ENCODE assay signal across 21 mouse cellular contexts in the genomic region with DNA sequence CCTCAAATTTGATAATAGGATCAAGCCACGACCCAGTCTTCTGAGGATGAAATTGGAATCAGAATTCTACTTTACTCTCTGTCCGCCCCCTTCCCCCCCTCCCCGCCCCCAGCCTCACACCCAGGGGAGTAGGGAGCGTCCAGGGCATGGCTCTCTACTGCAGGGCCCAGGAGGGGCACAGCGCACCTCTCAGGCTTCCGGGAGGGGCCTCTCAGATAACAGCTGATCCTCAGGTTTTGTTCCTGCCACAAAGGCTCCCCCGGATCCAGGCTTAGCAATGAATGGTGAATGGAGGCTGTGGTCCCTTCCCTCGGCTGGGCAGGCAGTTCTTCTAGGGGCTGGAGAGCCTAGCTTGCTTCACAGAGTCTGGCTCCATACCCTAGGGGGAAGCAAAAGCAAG. TPM values are rescaled to one million over a fixed set of nuclear protein-coding genes. Genes with fewer than 3 reads are reported as not detected.
A peak's percentile ranks its signal among the peaks of the same experiment; 100 is the strongest.
DNase-seq lines count a peak whose midpoint lies in the region; ATAC-seq and TF ChIP-seq lines count a peak whose summit lies in the region.
"Had no signal": no experiment of that assay in that cellular context is flagged by ENCODE, and none has a peak within 500 bp of the region (broad histone marks: within the 10 kb centered on the region; RNA-seq: fewer than 3 reads in every experiment).

No protein-coding gene starts in this region.

- no peaks in the 10 kb centered on the region for H3K9me3 ChIP-seq in intestine, embryonic 15.5 days
- H3K9me3 ChIP-seq in intestine, embryonic 16.5 days (ENCODE audit: control insufficient read depth, low read length): no peaks in the 10 kb centered on the region
- no peaks in the 10 kb centered on the region for H3K9me3 ChIP-seq in lung, postnatal 0 days (ENCODE audit: low read length)
- no peaks in the 10 kb centered on the region for H3K9me3 ChIP-seq in ES-Bruce4 (replicated peaks; ENCODE audit: control insufficient read depth, insufficient read depth, low read length, poor library complexity, severe bottlenecking)
- H3K9me3 ChIP-seq: embryonic facial prominence, embryonic 15.5 days; forebrain, embryonic 10.5 days; hindbrain, embryonic 15.5 days had no signal

- peak overlapping the region; percentile 41; the same call in 1 of the 2 replicates for H3K27ac ChIP-seq in intestine, embryonic 15.5 days
- H3K27ac ChIP-seq in intestine, embryonic 16.5 days (ENCODE audit: low read length): no peak overlapping the region
- 0 out of 2 replicates have a peak overlapping the region, but pooled peaks have one; percentile 11 for H3K27ac ChIP-seq in lung, postnatal 0 days (ENCODE audit: low read length)
- H3K27ac ChIP-seq in ES-Bruce4 (ENCODE audit: insufficient read depth, low read length): peak overlapping the region; percentile 96
- H3K27ac ChIP-seq: embryonic facial prominence, embryonic 15.5 days; forebrain, embryonic 10.5 days; hindbrain, embryonic 15.5 days had no signal

- peaks cover 16% of the 10 kb centered on the region for H3K27me3 ChIP-seq in intestine, embryonic 15.5 days (replicated peaks)
- H3K27me3 ChIP-seq in intestine, embryonic 16.5 days (replicated peaks; ENCODE audit: control insufficient read depth, insufficient read depth, low read length): no peaks in the 10 kb centered on the region
- H3K27me3 ChIP-seq in lung, postnatal 0 days (replicated peaks; ENCODE audit: insufficient read depth, low read length): no peaks in the 10 kb centered on the region
- no peaks in the 10 kb centered on the region for H3K27me3 ChIP-seq in ES-Bruce4 (ENCODE audit: control insufficient read depth, insufficient read depth, low read length, poor library complexity, severe bottlenecking)
- H3K27me3 ChIP-seq: Patski had no signal

- no peak for DNase-seq in lung, postnatal 0 days (ENCODE audit: low spot score)
- no peak for DNase-seq in lung, adult 2 months
- peak; percentile 72 for DNase-seq in R1 (ENCODE audit: low read depth, low spot score)
- DNase-seq: adrenal gland, postnatal 10 days; cerebellum, adult 11 months; cerebellum, adult 8-10 months; cerebellum, postnatal 14 days; embryo, embryonic 11 days; gastrocnemius, postnatal 36 days; heart, adult 11 months; heart, postnatal 10 days had no signal

- 25% methylated on average over 8 of the region's 8 CpGs for WGBS in intestine, embryonic 15.5 days
- 28% methylated on average over 8 of the region's 8 CpGs for WGBS in intestine, embryonic 16.5 days
- 33% methylated on average over 8 of the region's 8 CpGs for WGBS in lung, postnatal 0 days
- 55% methylated on average over 8 of the region's 8 CpGs for WGBS in lung, adult 2 months

- H3K9ac ChIP-seq in intestine, embryonic 15.5 days: no peak overlapping the region
- H3K9ac ChIP-seq in intestine, embryonic 16.5 days (ENCODE audit: low read depth, low read length): no peak overlapping the region
- no peak overlapping the region for H3K9ac ChIP-seq in lung, postnatal 0 days (replicated peaks; ENCODE audit: low read depth)
- peak overlapping the region; percentile 76 for H3K9ac ChIP-seq in ES-Bruce4 (ENCODE audit: low read depth, poor library complexity, severe bottlenecking)
- H3K9ac ChIP-seq: embryonic facial prominence, embryonic 15.5 days; hindbrain, embryonic 15.5 days had no signal

- no peak for TF ChIP-seq EP300 in lung, postnatal 0 days (IDR thresholded peaks at IDR 0.05)
- TF ChIP-seq EP300 in ES-Bruce4 (IDR thresholded peaks at IDR 0.05; ENCODE audit: insufficient read depth, low read depth, low read length): peak; percentile 91

- no peak for ATAC-seq in intestine, embryonic 15.5 days
- no peak for ATAC-seq in intestine, embryonic 16.5 days
- ATAC-seq in lung, postnatal 0 days: no peak
- no peak for ATAC-seq in frontal cortex, adult (ENCODE audit: low TSS enrichment)
- ATAC-seq: forebrain, embryonic 14.5 days; Patski had no signal

- no peaks in the 10 kb centered on the region for H3K36me3 ChIP-seq in intestine, embryonic 15.5 days
- no peaks in the 10 kb centered on the region for H3K36me3 ChIP-seq in intestine, embryonic 16.5 days (ENCODE audit: control insufficient read depth, insufficient read depth, low read length)
- H3K36me3 ChIP-seq in lung, postnatal 0 days (ENCODE audit: insufficient read depth, low read length): no peaks in the 10 kb centered on the region
- H3K36me3 ChIP-seq in ES-Bruce4 (ENCODE audit: control insufficient read depth, insufficient read depth, low read length, poor library complexity, severe bottlenecking): no peaks in the 10 kb centered on the region
- H3K36me3 ChIP-seq: embryonic facial prominence, embryonic 15.5 days; forebrain, embryonic 10.5 days; hindbrain, embryonic 15.5 days had no signal

- no peak overlapping the region for H3K4me2 ChIP-seq in intestine, embryonic 15.5 days (replicated peaks)
- H3K4me2 ChIP-seq in intestine, embryonic 16.5 days (ENCODE audit: low read depth, low read length): no peak overlapping the region
- H3K4me2 ChIP-seq in lung, postnatal 0 days (replicated peaks; ENCODE audit: low read depth, low read length): no peak overlapping the region
- H3K4me2 ChIP-seq: embryonic facial prominence, embryonic 15.5 days; hindbrain, embryonic 15.5 days had no signal

- TF ChIP-seq CTCF in lung, postnatal 0 days (IDR thresholded peaks at IDR 0.05): no peak
- TF ChIP-seq CTCF in lung, adult 2 months (IDR thresholded peaks at IDR 0.05; ENCODE audit: insufficient read depth, low read length): no peak
- no peak for TF ChIP-seq CTCF in ES-Bruce4 (IDR thresholded peaks at IDR 0.05; ENCODE audit: low read depth, low read length)

- TF ChIP-seq POLR2A in lung, adult 2 months (IDR thresholded peaks at IDR 0.05; ENCODE audit: borderline replicate concordance, extremely low read depth, low read depth, low read length): no peak
- no peak for TF ChIP-seq POLR2A in ES-Bruce4 (IDR thresholded peaks at IDR 0.05; ENCODE audit: insufficient read depth, low read length)

- H3K4me1 ChIP-seq in intestine, embryonic 15.5 days (replicated peaks): peaks cover 45% of the 10 kb centered on the region
- H3K4me1 ChIP-seq in intestine, embryonic 16.5 days (ENCODE audit: control insufficient read depth, insufficient read depth, low read length): peaks cover 53% of the 10 kb centered on the region
- H3K4me1 ChIP-seq in lung, postnatal 0 days (ENCODE audit: insufficient read depth, low read depth, low read length): peaks cover 24% of the 10 kb centered on the region
- H3K4me1 ChIP-seq in lung, adult 2 months (ENCODE audit: control insufficient read depth, insufficient read depth, low read length): peaks cover 17% of the 10 kb centered on the region
- peaks cover 28% of the 10 kb centered on the region for H3K4me1 ChIP-seq in ES-Bruce4 (ENCODE audit: control insufficient read depth, insufficient read depth, low read length)

- H3K4me3 ChIP-seq in intestine, embryonic 15.5 days (replicated peaks): no peak overlapping the region
- H3K4me3 ChIP-seq in intestine, embryonic 16.5 days (ENCODE audit: low read length): no peak overlapping the region
- H3K4me3 ChIP-seq in lung, postnatal 0 days (ENCODE audit: low read depth, low read length): no peak overlapping the region
- H3K4me3 ChIP-seq in lung, adult 2 months (replicated peaks; ENCODE audit: extremely low read depth, low read depth, low read length): no peak overlapping the region
- H3K4me3 ChIP-seq in ES-Bruce4 (ENCODE audit: low read depth, low read length): peak overlapping the region; percentile 64
- H3K4me3 ChIP-seq: embryonic facial prominence, embryonic 15.5 days; erythroblast, embryonic 14.5 days; forebrain, embryonic 10.5 days; hindbrain, embryonic 15.5 days had no signal

RNA-seq across cellular contexts. Expression of gene Epha2, which starts 15.9 kb away (rescaled TPM):
- 6.7 and 7.2 TPM in 2 replicates for polyA plus RNA-seq in intestine, embryonic 15.5 days (2015; fragmentation: Nextera tagmentation; extraction: Ambion mirVana)
- 7.6 and 8.5 TPM in 2 replicates for polyA plus RNA-seq in intestine, embryonic 16.5 days (2015; fragmentation: Nextera tagmentation; extraction: Ambion mirVana)
- polyA plus RNA-seq in lung, postnatal 0 days (2015; fragmentation: Nextera tagmentation; extraction: Ambion mirVana): 9.7 and 10.3 TPM in 2 replicates
- 54.0 and 68.8 TPM in 2 replicates for polyA plus RNA-seq in lung, adult 2 months (2012; rRNA removed)
- polyA plus RNA-seq in ES-Bruce4 (2011; ENCODE audit: insufficient read depth, insufficient read length, low read depth, missing spikeins): 44.7 and 51.3 TPM in 2 replicates
- polyA plus RNA-seq: erythroblast, embryonic 14.5 days had no signal

RNA-seq across cellular contexts. Expression of gene Arhgef19, which starts 45.8 kb away (rescaled TPM):
- polyA plus RNA-seq in intestine, embryonic 15.5 days (2015; fragmentation: Nextera tagmentation; extraction: Ambion mirVana): 16.3 and 17.8 TPM in 2 replicates
- 15.0 and 15.1 TPM in 2 replicates for polyA plus RNA-seq in intestine, embryonic 16.5 days (2015; fragmentation: Nextera tagmentation; extraction: Ambion mirVana)
- polyA plus RNA-seq in lung, postnatal 0 days (2015; fragmentation: Nextera tagmentation; extraction: Ambion mirVana): 2.9 and 3.8 TPM in 2 replicates
- 11.5 and 15.3 TPM in 2 replicates for polyA plus RNA-seq in lung, adult 2 months (2012; rRNA removed)
- 7.5 and 8.3 TPM in 2 replicates for polyA plus RNA-seq in ES-Bruce4 (2011; ENCODE audit: insufficient read depth, insufficient read length, low read depth, missing spikeins)
